Mouse (Mus musculus): ENCODE data around the gene Catsper3.

Gene Catsper3

GRCm38 (mm10) chr13:55826796-55827678, 42.7 kb downstream of the Catsper3 start:
- no peak for DNase-seq

DNA sequence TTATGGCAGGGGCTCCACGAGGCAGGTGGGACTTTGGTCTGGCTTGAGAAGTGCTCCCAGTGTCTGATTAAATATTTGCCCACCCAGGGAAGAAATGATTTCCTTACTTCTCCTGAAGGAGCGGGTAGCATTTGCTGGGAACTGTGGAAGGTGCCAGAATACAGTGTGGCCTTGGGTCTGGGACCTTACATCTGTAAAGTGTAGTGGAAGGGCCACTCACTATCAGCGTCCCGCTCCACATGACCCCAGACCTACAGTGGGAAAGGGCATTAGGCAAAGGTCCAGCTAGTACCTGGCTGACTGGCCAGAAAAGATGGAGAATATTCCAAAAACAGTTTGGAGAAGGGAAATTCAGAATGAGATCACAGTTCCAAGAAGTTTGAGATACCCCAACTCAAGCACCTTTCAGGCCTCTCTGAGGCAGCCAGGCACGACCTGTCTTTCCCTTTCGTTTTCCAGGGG, 43.3 kb downstream of the Catsper3 start:
- DNase-seq = no peak

GRCm38 (mm10) chr13:55828141-55829017, 44.0 kb downstream of the Catsper3 start:
- DNase-seq = no peak

DNA sequence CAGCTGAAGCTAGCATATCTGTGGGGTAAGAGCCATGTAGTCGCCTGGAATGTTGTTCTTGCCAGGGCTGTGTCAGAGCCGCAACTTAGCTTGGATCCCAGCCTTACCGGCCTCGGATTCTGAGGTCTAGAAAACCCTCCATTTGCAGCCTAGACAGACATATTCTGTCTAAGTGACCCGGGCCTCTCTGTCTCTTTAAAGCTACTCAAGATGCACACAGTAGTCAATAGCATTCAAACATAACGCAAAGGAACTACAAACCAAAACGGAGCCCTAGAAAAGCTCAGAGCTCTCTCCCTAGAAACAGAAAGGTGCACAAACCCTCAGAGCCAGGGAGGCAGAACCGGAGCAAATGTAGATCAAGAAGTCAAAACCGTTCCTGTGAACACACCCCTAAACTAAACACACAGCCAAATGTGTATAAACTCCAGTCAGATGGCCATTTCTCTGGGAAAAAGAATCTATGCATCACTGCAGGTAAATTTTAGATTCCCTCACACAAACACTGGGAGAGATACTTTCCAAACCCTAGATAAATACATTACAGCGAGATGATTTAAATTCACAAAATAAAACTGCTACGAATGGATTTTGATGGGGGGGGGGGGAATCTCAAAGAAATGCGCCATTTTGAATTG, 44.8 kb downstream of the Catsper3 start:
- DNase-seq = no peak

GRCm38 (mm10) chr13:55830081-55830832, 45.9 kb downstream of the Catsper3 start:
- DNase-seq = no peak

- no peak for DNase-seq
Observed at GRCm38 (mm10) chr13:55830833-55831721, 46.7 kb downstream of the Catsper3 start.

DNA sequence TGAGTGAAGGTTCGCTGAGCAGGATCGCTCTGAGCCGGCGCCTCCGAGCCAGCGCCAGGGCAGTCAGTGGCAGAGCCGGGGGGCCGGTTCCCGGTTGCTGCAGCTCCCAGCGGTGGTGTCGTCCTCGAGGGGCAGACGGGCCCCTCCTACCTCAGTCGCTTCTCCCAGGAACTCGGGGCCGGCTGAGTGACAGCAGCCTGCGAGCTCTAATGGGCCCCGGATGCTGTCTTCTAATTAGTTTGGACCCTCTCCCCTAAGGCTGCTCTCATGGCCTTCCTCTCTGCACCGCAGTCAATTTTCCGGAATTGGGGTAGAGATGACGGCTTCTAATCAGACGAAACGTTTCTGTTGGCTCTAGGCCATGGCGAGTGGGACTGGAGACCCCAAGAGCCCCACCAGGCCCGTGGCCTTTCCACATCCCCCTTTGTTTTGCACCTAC, 47.4 kb downstream of the Catsper3 start:
- DNase-seq = no peak

DNA sequence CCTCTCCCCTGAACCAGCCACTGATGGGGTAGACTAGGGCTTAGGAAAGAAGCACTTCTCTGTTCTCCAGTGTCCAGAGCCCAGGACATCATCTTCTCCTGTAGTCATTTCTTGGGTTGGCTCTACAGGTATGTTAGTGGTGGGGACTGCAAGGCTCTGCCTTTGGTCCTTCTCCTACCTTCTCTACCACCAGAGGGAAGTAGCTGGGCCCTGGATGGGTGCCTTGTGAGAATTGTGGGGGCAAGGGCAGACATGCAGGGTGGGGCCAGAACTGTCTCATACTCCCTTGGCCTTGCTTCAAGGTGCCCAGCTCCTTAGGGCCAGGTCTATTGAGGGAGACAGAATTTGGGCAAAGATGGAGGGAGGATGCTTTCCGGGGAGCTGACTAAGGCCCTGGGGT, 48.2 kb downstream of the Catsper3 start:
- DNase-seq = no peak

DNA sequence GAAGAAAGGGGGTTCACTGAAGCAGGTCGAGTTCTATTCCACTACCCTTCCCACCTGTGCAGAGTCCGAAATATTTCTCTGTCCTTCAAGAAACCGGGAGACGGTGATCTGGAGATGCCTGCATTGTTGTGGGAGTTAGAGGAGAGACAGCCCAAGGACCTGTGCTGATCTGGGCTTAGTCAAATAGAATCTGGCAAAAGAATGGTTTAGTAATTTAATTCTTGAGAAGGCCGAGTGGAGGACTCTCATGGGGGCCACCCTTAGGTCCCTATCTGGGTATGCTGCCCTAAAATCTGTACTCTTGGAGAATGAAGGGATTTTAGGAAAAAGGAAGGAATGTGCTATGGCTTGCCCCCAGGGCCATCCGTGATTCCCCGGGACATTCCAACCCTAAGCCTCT, 49.6 kb downstream of the Catsper3 start:
- DNase-seq = no peak

- DNase-seq = no peak
Observed at GRCm38 (mm10) chr13:55834667-55835066, 50.3 kb downstream of the Catsper3 start.

- DNase-seq = no peak
Observed at GRCm38 (mm10) chr13:55835548-55836097, 51.3 kb downstream of the Catsper3 start.

DNA sequence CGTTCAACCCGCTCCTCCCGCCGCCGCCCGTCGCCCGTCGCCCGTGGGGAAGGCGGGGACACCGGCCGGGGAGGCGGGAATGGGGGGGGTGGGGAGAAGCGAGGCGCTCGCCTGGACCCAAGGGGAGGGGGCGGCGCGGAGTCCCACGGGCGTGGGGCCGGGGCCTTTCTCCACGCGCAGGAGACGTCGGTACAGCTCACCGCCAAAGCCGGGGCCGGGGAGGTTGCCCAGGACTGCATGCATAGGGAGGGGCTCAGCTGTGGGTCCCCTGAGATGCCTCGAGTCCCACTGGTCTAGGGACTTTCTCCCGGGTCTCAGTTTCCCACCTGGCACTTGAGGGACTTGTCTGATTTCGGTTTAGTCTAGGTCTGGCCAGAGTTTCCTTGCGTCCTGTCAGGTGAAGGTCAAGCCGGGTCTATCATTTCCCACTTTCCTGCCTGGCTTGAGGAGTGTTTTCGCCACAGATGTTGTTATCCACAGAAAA, 51.8 kb downstream of the Catsper3 start, which contains the start of gene Pitx1:
TSS of gene Pitx1 (minus strand) at position 51 of the 484 bp plus-strand sequence.
- no peak for DNase-seq

- DNase-seq = no peak
Observed at GRCm38 (mm10) chr13:55836786-55837780, 52.7 kb downstream of the Catsper3 start.

DNA sequence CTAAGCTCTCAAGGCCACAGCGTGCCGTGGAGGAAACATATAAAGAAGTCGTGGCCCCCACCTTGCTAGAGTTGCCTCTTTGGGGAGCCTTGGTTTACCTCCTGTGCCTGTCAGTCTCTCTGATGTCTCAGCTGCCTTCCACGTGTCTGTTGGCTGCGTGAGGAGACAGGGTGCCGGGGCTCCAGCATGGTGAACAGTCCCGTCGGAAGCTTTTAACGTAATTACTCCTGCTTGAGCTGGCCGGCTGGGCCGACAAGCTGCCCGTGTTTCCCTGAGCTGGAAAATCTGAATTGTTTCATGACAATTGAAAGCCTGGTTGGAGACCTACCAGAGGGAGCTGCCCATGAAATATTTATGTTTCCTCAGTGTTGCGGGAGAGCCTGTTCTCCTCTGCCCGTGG, 55.9 kb downstream of the Catsper3 start:
- no peak for DNase-seq

DNA sequence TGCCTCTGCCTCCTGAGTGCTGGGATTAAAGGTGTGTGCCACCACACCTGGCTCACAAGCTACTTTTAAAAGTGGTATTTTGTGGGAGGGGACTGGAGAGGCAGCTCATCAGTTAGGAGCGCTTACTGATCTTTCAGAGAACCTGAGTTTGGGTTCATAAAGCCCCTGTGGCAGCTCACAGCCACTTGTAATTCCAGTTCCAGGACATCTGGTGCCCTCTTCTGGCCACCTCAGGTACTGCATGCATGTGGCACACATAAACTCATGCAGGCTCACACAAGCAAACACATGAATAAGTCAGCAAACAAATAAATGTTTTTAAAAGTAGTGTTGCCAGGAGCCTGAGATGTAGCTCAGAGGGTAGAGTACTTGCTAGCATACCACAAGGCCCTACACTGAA, 59.3 kb downstream of the Catsper3 start:
- no peak for DNase-seq

DNA sequence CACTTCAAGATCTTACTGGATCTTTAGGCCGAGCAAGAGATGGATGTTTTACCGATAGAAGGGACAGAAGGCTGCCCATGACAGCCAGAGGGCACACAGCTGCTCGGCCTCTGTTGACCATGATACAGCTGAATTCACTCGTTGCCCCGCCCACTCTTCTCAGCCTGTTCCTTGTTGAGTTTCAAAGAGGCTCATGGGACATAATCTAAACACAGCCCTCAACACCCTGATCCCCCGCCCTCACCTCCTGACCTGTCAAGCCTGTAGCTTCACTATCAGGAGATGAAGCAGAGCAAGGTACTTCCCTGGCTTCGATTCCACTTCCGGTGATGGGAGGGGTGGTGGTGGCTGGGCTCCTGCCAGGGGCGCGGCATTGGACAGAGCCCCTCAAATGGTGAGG, 63.4 kb downstream of the Catsper3 start:
- no peak for DNase-seq

- no peak for DNase-seq
Observed at GRCm38 (mm10) chr13:55848604-55849190, 64.3 kb downstream of the Catsper3 start.

DNA sequence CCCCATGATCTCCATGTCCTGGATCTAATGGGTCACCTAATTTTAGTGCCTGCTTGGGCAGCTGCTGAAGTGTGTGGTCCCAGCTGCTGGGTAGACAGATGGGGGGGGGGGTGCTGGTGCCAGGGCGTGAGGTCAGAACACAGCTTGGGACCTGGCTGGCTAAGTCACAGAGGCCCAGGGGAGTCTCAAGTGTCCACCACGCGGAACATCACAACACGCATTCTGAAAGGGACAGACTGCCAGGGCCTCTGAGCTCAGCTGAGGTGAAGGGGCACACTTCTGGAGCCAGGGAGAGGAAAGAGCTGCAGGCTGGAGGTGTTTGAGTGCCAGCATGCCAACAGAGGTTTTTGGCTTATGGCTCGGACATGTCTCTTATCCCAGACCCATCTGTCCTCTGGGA, 66.4 kb downstream of the Catsper3 start:
- no peak for DNase-seq

- DNase-seq = no peak
Observed at GRCm38 (mm10) chr13:55852205-55852604, 67.8 kb downstream of the Catsper3 start.
